Mouse (Mus musculus) right cerebral cortex, postnatal 10 days (tissue): ENCODE data around the gene Srp14.

ENCODE experiments used
- DNase-seq, 2 experiments: peaks; one replicate each; pipeline ENCODE4 v3.0.0; 2021; ENCODE audit warnings: low spot score in 2 of 2

Gene Srp14

DNA sequence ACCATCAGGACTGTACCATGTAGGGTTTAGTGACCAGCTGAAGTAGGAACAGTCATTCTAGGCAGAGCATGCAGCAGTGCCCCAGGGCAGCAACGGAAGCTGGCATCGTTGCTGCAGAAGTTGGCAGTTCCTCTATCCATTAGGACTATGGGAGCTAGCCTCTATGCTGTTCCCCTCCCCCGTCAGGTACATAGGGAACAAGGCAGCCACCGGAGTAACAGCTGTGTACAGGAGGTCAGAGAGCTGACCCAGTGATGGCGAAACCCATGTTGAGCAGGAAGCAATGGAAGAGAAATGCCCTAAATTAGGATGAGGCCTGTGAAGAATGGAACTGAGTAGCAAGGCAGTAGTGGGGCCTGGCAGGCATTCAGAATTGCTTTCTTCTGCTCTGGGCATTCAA is 37.3 kb downstream of the Srp14 start:
- DNase-seq, result no peak

DNA sequence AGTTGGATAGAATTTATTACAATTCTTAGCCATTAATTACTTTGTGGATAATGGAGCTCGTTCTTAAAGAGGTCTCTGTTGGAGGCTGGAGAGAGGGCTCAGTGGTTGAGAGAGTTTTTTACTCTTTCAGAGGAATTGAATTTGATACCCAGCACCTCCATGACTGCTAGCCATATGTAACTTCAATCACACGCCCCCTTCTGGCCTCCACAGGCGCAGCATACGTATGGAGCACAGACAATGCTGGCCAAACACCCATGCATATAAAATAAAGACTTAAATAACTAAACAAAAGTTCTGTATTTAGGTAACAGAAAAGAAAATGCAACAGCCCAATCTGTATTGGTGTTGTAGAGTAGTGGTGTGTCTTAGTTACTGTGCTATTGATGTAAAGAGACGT is 47.9 kb downstream of the Srp14 start:
- no peak for DNase-seq

- DNase-seq, result no peak
Measured at GRCm38 (mm10) chr2:118430630-118431029, 48.9 kb downstream of the Srp14 start.

DNA sequence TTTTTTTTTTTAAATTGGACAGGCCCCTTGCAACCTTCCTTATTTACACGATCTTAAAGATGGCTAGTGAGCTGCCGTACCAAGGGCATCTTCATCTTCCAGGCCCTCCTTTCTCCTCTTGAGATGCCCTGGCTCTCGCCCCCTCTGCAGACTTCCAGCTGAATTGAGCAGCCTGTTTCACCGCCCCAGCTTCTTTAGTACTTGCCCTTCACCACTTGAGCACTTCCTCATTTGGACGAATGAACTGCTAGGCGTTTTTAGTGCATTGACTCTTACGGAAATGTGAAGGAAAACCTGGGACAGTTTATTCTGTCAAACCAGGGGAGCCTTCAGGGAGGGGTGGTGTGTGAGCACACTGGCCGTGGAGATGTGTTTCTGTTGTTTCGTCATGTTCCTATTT is 50.2 kb downstream of the Srp14 start:
- DNase-seq, result no peak

DNA sequence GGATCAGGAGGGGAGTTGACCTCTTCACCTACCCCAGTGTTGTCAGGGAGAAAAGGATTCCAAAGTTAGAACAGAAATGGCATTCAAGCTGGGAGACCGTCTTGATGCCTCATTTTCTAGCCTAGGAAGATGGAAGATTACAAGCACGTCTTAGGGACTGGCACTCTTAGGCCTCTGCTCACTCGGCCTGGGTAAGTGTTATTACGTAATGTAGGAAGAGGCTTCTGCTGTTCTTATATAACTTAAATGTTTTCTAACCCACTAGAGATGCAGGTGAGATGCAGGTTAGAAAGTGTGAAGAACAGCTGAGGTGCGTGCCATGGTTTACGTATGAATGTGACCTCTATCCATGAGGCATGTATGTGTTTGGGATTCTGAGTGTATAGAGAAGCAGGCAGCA is 51.2 kb downstream of the Srp14 start:
- DNase-seq, result no peak
